Mouse (Mus musculus): ENCODE measurements around the gene Tff3.

Tff3 gene

DNA sequence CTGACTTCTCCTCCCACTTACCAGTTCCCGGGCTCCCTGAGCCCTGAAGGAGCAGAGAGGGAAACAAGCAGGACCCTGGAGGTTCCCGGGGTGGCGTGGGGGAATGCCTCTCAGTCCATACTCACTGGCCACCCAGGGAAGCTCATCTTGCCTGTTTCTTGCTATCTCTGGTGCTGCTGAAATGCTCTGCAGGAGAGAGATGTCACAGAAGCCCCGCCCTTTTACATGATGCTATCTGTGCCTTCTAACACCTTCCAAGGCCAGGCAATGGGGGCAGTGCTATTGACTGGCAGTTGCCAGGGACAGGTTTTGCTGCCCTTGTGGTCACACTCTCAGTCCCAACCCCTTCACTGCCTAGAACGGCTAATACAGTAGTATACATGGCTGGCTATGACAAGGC lies 30.7 kb downstream of the Tff3 start:
- peaks cover 10% of the 10 kb centered on the region for H3K36me3 ChIP-seq (ENCODE audit: control insufficient read depth, insufficient read depth, low read length, poor library complexity, severe bottlenecking)
- DNase-seq (ENCODE audit: low read depth, low spot score), result no peak

DNA sequence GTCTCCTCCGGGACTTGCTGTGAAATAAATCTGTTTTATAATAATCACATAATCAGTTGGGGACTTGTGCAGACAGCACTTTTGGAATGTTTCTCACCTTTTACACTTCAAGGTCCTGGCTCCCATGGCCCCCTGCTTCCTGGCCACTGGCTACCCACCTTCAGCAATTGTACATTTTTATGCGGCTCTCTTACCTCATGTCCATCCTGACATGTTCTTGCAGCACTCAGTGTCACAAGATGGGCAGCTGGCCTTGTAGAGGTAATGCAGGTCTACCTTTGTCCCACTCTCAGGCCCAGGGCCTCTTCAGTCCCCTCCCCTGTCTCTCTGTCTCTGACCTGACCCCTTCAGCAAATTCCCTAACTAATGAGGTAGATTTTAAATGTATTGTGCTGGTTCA lies 32.6 kb downstream of the Tff3 start:
- Histone ChIP-seq H3K27me3 (ENCODE audit: control insufficient read depth, insufficient read depth, low read length, poor library complexity, severe bottlenecking) (no peaks in the 10 kb centered on the region), H3K36me3 (ENCODE audit: control insufficient read depth, insufficient read depth, low read length, poor library complexity, severe bottlenecking) (peaks cover 11% of the 10 kb centered on the region)
- no peak for DNase-seq (ENCODE audit: low read depth, low spot score)

More for the DNA sequence above, 30.7 kb downstream of the Tff3 start:
- H3K27me3 ChIP-seq (ENCODE audit: control insufficient read depth, insufficient read depth, low read length, poor library complexity, severe bottlenecking), result no peaks in the 10 kb centered on the region

DNA sequence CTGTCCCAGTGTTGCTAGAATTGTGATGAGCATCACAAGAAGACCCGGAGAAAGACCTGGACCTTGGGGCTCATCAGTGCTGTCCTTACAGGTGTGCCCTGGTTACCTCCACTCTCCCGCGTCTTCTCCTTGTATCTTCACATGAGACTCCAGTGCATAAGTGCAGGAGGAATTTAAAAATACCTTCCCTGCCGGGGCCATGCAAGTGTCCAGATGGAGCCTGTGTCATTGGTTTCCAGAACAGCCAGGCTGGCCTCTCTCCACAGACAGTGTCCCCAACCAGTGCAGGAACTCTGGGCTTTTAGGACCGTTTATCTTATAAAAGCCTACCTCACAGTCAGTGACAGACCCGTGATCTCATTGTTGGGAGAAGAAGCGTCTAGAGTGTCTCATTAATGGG lies 33.9 kb downstream of the Tff3 start:
- peaks cover 11% of the 10 kb centered on the region for H3K36me3 ChIP-seq (ENCODE audit: control insufficient read depth, insufficient read depth, low read length, poor library complexity, severe bottlenecking)
- no peak for DNase-seq (ENCODE audit: low read depth, low spot score)
- no peaks in the 10 kb centered on the region for H3K27me3 ChIP-seq (ENCODE audit: control insufficient read depth, insufficient read depth, low read length, poor library complexity, severe bottlenecking)

DNA sequence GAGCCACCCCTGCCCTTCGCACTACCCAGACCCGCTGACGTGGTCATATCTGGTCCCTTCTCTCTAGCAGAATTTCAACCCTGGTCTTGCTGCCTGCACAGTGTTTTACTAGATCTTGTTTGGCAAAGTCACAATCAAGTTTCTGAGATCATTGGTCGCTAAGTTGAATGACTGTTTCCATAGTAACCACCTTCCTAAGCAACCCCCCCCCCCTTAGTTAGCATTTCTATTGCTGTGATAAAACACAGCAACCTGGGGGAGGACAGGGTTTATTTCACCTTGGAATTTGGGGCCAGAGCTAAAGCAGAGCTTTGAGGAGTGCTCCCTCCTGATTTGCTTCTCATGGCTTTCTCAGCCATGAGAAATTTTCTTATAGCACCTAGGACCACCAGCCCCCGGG lies 34.7 kb downstream of the Tff3 start:
- Histone ChIP-seq H3K27me3 (ENCODE audit: control insufficient read depth, insufficient read depth, low read length, poor library complexity, severe bottlenecking) (no peaks in the 10 kb centered on the region), H3K36me3 (ENCODE audit: control insufficient read depth, insufficient read depth, low read length, poor library complexity, severe bottlenecking) (peaks cover 8% of the 10 kb centered on the region)
- DNase-seq (ENCODE audit: low read depth, low spot score), result no peak

DNA sequence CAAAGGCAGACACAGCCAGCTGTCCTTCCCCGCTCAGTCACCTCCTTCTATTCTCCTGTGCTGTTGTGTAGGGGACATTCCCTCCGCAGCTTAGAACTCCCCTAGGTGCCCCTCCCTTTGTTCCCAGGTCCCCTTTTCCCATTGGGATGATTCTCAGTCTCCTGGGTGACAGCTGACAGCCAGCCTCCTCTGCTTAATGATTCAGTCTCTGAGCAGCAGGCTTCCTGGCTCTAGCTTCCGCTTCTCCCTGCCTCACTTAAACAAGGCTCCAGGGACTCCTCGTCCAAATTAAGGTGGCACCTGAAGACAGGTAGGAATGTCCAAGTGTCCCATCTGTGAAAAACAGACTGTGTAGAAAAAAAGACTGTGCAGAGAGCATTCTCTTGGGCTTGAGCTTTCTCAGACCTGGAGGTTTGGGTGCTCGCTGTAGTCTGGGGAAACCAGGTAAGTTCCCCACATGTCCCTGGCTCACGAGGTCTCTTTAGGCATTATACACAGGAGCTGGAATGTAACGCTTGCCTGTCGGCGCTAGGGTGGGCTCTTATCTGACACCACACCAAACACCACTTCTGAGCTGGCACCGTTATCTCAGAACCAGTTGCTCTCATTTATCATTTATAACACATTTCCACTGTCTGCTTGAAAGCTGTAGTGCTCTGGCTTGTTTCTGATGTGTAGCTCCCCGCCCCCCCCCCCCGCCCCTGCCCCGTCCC lies 38.3 kb downstream of the Tff3 start:
- Histone ChIP-seq H3K36me3 (ENCODE audit: control insufficient read depth, insufficient read depth, low read length, poor library complexity, severe bottlenecking) (peaks cover 8% of the 10 kb centered on the region), H3K27me3 (ENCODE audit: control insufficient read depth, insufficient read depth, low read length, poor library complexity, severe bottlenecking) (no peaks in the 10 kb centered on the region)
- DNase-seq (ENCODE audit: low read depth, low spot score), result no peak

DNA sequence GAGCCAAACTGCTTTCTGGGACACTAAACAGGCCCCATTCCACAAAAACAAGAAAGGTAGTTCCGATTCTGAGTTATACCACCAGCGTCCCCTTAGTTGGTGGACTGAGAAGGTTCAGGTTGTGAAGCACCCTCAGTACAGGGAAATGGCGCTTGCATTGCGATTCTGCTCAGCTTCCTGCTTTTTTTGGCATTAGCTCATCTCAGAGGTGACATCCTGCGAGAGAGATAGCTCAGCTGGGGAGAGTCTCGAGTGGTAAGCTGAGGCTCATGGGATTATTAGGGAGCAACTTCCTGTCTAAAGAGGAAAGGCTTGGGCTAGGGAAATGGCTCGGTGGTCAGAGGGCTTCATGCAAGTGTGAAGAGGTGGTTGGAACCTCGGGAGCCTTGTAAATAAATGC lies 39.6 kb downstream of the Tff3 start:
- H3K36me3 ChIP-seq (ENCODE audit: control insufficient read depth, insufficient read depth, low read length, poor library complexity, severe bottlenecking), result peaks cover 5% of the 10 kb centered on the region
- no peaks in the 10 kb centered on the region for H3K27me3 ChIP-seq (ENCODE audit: control insufficient read depth, insufficient read depth, low read length, poor library complexity, severe bottlenecking)
- DNase-seq (ENCODE audit: low read depth, low spot score), result no peak

DNA sequence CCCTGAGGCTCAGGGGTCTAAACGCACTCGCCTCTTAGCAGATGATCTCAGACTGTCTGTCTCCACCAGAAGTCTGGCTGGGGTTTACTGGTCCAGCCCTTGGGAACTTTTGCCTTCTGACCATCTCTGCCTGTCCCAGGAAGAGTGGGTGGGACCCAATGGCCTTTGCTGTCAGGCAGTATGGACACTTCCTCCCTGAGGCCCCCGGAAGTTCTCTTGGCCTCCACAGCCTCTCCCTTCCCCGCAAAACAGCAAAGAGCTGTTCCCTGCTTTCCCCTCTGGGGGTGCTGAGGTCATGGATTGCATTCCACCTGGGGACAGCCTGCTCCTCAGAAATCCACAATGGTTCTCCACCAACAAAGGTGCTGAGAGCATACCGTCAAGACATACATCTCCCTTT lies 40.7 kb downstream of the Tff3 start:
- Histone ChIP-seq H3K36me3 (ENCODE audit: control insufficient read depth, insufficient read depth, low read length, poor library complexity, severe bottlenecking) (peaks cover 2% of the 10 kb centered on the region), H3K27me3 (ENCODE audit: control insufficient read depth, insufficient read depth, low read length, poor library complexity, severe bottlenecking) (no peaks in the 10 kb centered on the region)
- no peak for DNase-seq (ENCODE audit: low read depth, low spot score)

DNA sequence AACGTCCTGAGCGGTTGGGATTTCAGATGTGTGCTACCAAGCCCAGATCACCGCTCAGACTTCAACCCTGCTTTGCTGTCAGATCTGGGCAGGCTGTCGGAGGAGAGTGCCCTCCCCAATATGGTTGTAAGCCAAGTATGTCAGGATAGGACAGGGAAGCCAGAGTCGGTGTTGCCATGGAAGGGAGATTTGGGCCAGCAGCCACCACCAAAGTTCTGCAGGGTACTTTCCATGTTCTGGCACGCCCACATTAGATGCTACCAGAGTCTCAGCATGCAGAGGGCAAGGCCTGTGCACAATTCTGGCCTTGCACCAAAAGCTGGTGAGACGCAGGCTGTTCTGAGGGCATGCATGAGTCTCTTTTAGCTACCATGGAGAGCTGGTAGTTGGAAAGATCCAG lies 43.2 kb downstream of the Tff3 start:
- no peaks in the 10 kb centered on the region for H3K36me3 ChIP-seq (ENCODE audit: control insufficient read depth, insufficient read depth, low read length, poor library complexity, severe bottlenecking)
- no peaks in the 10 kb centered on the region for H3K27me3 ChIP-seq (ENCODE audit: control insufficient read depth, insufficient read depth, low read length, poor library complexity, severe bottlenecking)
- DNase-seq (ENCODE audit: low read depth, low spot score), result no peak

DNA sequence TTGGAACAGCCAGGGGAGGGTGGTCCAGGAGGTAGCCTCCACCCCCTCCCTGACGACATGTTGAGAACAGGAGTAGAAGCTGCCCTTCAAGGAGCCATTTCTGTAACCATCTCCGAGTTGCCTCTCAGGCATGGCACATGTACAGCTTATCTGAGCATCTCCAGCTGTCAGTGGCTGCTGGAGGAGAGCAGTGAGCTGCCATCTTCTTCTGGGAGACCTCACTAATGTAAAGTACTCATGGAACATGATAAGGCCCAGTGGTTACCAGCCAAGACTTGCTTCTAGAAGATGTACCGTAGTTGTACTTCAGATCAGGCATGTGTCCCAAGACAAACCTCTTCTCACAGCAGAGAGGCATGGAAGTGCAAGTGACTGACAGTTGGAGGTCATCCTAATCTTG lies 43.9 kb downstream of the Tff3 start:
- no peak for DNase-seq (ENCODE audit: low read depth, low spot score)
- no peaks in the 10 kb centered on the region for H3K36me3 ChIP-seq (ENCODE audit: control insufficient read depth, insufficient read depth, low read length, poor library complexity, severe bottlenecking)

DNA sequence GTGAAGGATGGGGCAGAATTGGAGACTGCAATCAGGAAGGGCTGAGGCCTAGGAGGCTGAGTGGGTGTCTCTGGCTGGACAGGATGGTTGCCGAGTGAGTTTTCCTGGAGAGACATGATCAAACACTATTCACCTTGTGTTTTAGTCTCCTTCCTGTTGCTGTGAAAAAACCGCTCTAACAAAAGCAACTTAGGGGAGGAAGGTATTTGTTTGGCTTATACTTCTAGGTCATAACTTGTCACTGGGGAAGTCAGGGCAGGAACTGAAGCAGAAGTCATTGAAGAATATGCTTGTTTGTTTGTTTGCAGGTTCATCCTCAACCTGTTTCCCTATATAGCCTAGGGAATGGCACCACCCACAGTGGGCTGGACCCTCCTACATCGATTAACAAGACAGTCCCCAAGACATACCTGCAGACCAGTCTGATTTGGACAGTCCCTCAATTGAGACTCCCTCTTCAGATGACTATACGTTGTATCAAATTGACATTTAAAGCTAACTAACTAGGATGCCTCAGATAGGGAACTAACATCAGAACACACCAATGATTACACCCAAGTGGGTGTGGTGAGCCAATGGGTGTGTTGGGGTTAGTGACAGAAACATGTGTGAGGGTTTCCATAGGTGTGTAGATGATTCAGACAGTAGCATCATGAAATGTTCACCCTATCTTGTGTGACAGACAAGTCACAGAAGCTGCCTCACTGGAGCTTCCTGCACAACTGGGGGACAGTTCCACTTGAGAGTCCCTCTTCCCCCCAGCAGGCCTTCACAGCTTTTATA lies 47.0 kb downstream of the Tff3 start:
- H3K36me3 ChIP-seq (ENCODE audit: control insufficient read depth, insufficient read depth, low read length, poor library complexity, severe bottlenecking), result no peaks in the 10 kb centered on the region; the same call in 1 of the 2 replicates
- no peaks in the 10 kb centered on the region for H3K27me3 ChIP-seq (ENCODE audit: control insufficient read depth, insufficient read depth, low read length, poor library complexity, severe bottlenecking)
- no peak for DNase-seq (ENCODE audit: low read depth, low spot score)

More for the DNA sequence above, 43.9 kb downstream of the Tff3 start:
- no peaks in the 10 kb centered on the region for H3K27me3 ChIP-seq (ENCODE audit: control insufficient read depth, insufficient read depth, low read length, poor library complexity, severe bottlenecking)

DNA sequence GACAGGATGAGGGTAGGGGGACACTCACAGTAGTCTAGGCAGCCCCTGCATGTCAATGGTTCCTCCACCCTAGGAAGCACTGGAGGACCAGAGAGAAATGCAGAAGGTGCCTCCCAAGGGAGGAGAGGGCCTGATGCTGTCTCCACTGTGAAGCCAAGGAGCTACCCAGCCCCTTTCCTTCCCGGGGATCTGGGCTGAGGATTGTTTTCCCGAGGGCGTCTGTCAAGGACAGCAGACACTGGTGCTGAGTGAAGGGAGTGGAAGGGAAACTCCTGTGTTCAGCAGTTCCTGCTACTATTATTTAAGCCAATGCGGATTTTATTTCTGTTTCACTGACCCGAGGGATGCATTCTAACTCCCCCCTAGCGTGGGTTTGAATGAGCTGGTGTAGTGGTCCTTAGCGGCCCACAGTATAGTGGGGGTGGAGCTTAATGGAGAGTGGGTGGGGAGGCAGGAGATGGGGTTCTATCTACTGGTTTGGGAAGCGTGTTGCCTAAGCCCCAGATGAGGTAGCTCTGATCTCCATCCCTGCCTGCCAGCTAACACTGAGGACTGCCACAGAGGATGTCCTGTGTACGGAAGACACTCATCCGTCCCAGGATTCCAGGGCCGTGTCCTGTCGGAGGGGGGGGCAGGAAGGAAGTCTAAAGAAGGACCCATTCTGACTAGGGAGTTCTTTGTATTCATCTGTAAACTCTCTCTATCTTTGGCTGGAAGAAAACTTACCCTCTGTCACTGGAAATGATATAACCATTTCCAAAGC lies 50.2 kb downstream of the Tff3 start:
- Histone ChIP-seq H3K36me3 (ENCODE audit: control insufficient read depth, insufficient read depth, low read length, poor library complexity, severe bottlenecking) (no peaks in the 10 kb centered on the region; the same call in 1 of the 2 replicates), H3K27me3 (ENCODE audit: control insufficient read depth, insufficient read depth, low read length, poor library complexity, severe bottlenecking) (no peaks in the 10 kb centered on the region)
- DNase-seq (ENCODE audit: low read depth, low spot score), result no peak

DNA sequence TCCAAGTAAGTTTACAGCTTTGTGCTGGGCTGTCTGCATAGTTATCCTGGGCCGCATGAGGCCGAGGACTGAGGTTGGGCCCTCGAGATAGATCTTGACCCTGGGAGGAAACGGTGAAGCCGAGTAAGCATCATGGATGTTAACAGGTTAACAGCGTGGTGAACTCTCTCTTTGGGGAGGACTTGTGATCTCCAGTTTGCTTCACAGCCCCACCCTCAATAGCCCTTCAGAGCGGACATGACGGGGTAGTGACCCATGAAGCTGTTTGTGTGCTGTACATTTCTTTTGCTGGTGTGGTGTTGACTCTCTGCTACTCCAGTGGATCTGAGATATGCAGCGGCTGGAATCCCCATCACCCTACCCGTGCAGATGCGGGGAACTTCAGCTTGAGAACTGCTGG lies 50.9 kb downstream of the Tff3 start:
- DNase-seq (ENCODE audit: low read depth, low spot score), result no peak
- H3K36me3 ChIP-seq (ENCODE audit: control insufficient read depth, insufficient read depth, low read length, poor library complexity, severe bottlenecking), result no peaks in the 10 kb centered on the region; the same call in 1 of the 2 replicates
- no peaks in the 10 kb centered on the region for H3K27me3 ChIP-seq (ENCODE audit: control insufficient read depth, insufficient read depth, low read length, poor library complexity, severe bottlenecking)

DNA sequence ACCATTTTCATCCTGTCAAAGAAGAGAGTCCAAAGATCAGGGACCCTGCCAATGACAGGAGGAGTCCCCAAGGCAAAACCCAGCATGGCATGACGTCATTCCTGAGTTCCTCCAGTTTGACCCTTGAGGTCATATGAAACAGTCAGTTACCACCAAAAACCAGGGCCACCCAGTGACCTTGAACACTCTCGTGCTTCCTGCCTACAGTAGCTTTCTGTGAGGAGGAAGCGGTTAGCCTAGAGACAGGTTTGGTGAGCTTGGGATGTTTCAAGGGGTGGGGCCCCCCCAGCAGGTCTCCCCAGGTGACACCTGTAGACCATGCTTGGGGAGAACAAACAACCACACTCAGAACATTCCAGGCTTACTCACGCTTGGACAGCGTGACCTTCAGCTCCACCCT lies 51.9 kb downstream of the Tff3 start:
- DNase-seq (ENCODE audit: low read depth, low spot score), result peak; percentile 77
- Histone ChIP-seq H3K27me3 (ENCODE audit: control insufficient read depth, insufficient read depth, low read length, poor library complexity, severe bottlenecking) (no peaks in the 10 kb centered on the region), H3K36me3 (ENCODE audit: control insufficient read depth, insufficient read depth, low read length, poor library complexity, severe bottlenecking) (no peaks in the 10 kb centered on the region; the same call in 1 of the 2 replicates)

DNA sequence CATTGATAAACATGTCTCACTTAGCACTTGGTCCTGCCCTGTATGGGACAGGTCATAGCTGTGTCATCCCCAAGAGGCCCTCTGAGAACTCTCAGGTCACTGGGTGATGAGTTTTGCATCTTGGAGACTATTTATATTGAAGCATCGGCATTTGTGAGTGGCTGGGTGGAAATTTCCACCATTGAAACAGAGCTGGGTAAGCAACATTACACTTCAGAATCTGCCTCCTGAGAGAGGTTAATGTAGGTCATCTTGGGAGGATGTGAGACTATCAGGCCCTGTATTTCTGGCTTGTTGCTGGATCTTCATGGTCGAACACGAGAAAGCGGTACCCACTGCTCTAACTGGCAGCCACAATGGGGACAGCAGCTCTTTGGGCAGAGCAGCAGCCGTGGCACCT lies 54.0 kb downstream of the Tff3 start:
- peak; percentile 85 for DNase-seq (ENCODE audit: low read depth, low spot score)
- H3K27me3 ChIP-seq (ENCODE audit: control insufficient read depth, insufficient read depth, low read length, poor library complexity, severe bottlenecking), result no peaks in the 10 kb centered on the region
- no peaks in the 10 kb centered on the region; the same call in 1 of the 2 replicates for H3K36me3 ChIP-seq (ENCODE audit: control insufficient read depth, insufficient read depth, low read length, poor library complexity, severe bottlenecking)

All from splenic B cell, adult 2 months (primary cell).